Mouse (Mus musculus) adrenal gland, adult 10 weeks (tissue): ENCODE measurements around the gene Slpi. TPM values are rescaled to one million over a fixed set of nuclear protein-coding genes. Genes with fewer than 3 reads are reported as not detected.

Experiments
- polyA plus RNA-seq: library from polyadenylated mRNA; stranded (reverse); fragments of 350-450 nt; fragmentation: Illumina TruSeq; extraction: RNeasy Lipid Tissue Mini Kit (QIAGEN cat#74804); gene quantifications from one replicate; pipeline ENCODE4 v1.2.3, GENCODE M21; 2014; ENCODE audit warnings: low read depth, low replicate concordance

The Slpi gene
- not detected for polyA plus RNA-seq

GRCm38 (mm10) chr2:164389020-164389419 is at the start of gene Slpi:
TSS of gene Slpi (minus strand) at chr2:164389095.

GRCm38 (mm10) chr2:164405060-164405459 is 16.2 kb upstream of the Slpi start, which contains the start of gene Matn4:
TSS of gene Matn4 (minus strand) at chr2:164405160.

GRCm38 (mm10) chr2:164402906-164403305 is 14.0 kb upstream of the Slpi start, which contains the start of gene Rbpjl:
TSS of gene Rbpjl (plus strand) at chr2:164403141.

GRCm38 (mm10) chr2:164332440-164332839 is 56.5 kb downstream of the Slpi start, which contains the start of gene Svs5:
TSS of gene Svs5 (plus strand) at chr2:164332740.

GRCm38 (mm10) chr2:164316451-164316850 is 72.4 kb downstream of the Slpi start, which contains the start of gene Svs6:
TSS of gene Svs6 (plus strand) at chr2:164316751.

Other genes with a start within 250 kb of the Slpi start
- gene Kcns1, start 218.0 kb downstream of the Slpi start, polyA plus RNA-seq, result not detected
- gene Wfdc5, start 206.4 kb downstream of the Slpi start, polyA plus RNA-seq, result not detected
- gene Wfdc12, start 198.5 kb downstream of the Slpi start, polyA plus RNA-seq, result not detected
- gene Wfdc15a, start 189.0 kb downstream of the Slpi start, polyA plus RNA-seq, result not detected
- gene Wfdc15b, start 167.4 kb downstream of the Slpi start, polyA plus RNA-seq, result not detected
- gene Svs2, start 150.6 kb downstream of the Slpi start, polyA plus RNA-seq, result not detected
- gene Svs3b, start 132.5 kb downstream of the Slpi start, polyA plus RNA-seq, result not detected
- not detected for gene Svs4, start 110.6 kb downstream of the Slpi start, polyA plus RNA-seq
- not detected for gene Svs3a, start 99.8 kb downstream of the Slpi start, polyA plus RNA-seq
- gene Svs6, start 72.3 kb downstream of the Slpi start, polyA plus RNA-seq, result not detected
- gene Svs5, start 56.4 kb downstream of the Slpi start, polyA plus RNA-seq, result not detected
- not detected for gene Rbpjl, start 14.0 kb upstream of the Slpi start, polyA plus RNA-seq
- not detected for gene Matn4, start 16.1 kb upstream of the Slpi start, polyA plus RNA-seq
- 55.2 TPM for gene Sdc4, start 54.8 kb upstream of the Slpi start, polyA plus RNA-seq
- gene Sys1, start 67.9 kb upstream of the Slpi start, polyA plus RNA-seq, result 7.6 TPM
- gene Gm20458, start 71.9 kb upstream of the Slpi start, polyA plus RNA-seq, result not detected
- gene Trp53tg5, start 84.6 kb upstream of the Slpi start, polyA plus RNA-seq, result not detected
- 3.4 TPM for gene Dbndd2, start 97.0 kb upstream of the Slpi start, polyA plus RNA-seq
- gene Pigt, start 108.4 kb upstream of the Slpi start, polyA plus RNA-seq, result 7.0 TPM
- not detected for gene Wfdc2, start 173.3 kb upstream of the Slpi start, polyA plus RNA-seq
- gene Spint3, start 184.4 kb upstream of the Slpi start, polyA plus RNA-seq, result not detected
- gene Wfdc6a, start 196.4 kb upstream of the Slpi start, polyA plus RNA-seq, result not detected
- not detected for gene Eppin, start 204.5 kb upstream of the Slpi start, polyA plus RNA-seq
- not detected for gene Wfdc6b, start 224.4 kb upstream of the Slpi start, polyA plus RNA-seq
- not detected for gene Wfdc8, start 224.5 kb upstream of the Slpi start, polyA plus RNA-seq
- not detected for gene Wfdc16, start 249.7 kb upstream of the Slpi start, polyA plus RNA-seq